Mouse (Mus musculus): ENCODE data around the gene Tpm3.

Gene Tpm3

DNA sequence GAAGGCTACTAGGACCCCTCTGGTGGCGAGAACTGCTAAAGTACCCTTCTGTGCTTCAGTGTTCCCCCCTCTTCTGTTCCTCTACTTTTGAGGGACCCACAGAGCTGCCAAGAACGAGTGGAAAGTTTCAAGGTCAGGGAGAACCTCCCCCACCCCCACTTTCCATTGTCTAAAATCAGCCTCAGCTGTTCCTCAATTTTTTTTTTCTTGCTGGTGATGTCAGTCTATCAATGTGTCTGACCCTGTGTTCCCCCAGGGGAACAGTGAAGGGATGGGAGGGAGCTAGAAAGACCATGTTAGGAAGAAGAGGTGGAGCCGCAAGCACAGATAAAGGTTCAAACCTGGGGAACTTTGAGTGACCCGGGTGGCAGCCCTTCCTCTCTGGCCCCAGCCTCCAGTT, at the start of gene Tpm3:
Tpm3 (plus strand) TSS at position 356 of the 400 bp plus-strand sequence.
- no peak for DNase-seq (ENCODE audit: low spot score in 2 of 2)

DNA sequence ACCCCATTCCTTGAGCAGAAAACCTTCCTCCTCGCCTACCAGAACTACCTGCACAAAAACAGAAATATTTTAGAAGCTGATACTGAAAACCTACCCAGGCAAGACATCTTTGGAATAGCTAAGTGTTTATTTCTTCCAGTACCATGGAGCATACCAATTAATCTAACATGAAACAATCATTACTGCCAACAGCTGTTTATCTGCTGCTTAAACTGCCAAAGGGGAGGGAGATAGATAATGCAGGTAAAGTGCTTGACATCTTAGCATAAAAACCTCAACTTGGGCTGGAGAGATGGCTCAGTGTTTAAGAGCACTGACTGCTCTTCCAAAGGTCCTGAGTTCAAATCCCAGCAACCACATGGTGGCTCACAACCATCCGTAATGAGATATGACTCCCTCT, 37.8 kb upstream of the Tpm3 start:
- no peak for DNase-seq (ENCODE audit: low spot score in 2 of 2)

DNA sequence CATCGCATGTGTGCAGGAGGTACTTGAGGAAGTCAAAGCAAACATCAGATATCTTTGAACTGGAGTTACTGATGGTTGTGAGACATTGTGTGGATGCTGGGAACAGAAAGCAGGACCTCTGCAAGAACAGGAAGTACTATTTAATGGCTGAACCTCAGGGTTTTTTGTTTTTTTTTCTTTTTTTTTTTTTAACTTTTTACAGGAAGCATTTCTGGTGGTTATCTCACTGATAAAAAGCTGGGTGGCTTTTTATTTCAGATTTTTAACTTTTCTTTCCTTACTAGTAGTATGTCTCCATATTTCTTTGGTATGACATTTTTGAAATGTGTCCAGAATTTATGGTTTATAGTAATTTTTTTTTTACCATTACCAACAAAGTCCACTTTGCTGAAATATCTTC, 36.2 kb upstream of the Tpm3 start:
- no peak for DNase-seq (ENCODE audit: low spot score in 2 of 2)

DNA sequence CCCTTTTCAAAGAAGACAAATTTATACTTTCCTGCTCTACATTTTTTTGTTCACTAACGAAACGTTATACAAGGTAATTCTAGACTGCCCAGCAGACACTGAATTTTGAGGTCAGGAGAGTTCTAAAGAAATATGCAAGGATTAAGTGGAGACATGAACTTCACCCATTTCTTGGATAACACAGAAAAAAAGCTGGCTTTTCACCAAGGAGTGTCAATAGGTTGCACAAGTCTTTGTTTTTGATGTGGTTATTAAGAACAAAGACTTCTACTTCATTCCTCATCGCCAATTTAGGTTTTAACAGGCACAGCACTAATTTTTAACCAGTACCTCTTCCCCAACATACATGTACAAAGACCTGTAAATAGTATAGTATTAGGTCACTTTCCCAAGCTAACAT, 22.8 kb upstream of the Tpm3 start:
- DNase-seq (ENCODE audit: low spot score in 2 of 2), result no peak

DNA sequence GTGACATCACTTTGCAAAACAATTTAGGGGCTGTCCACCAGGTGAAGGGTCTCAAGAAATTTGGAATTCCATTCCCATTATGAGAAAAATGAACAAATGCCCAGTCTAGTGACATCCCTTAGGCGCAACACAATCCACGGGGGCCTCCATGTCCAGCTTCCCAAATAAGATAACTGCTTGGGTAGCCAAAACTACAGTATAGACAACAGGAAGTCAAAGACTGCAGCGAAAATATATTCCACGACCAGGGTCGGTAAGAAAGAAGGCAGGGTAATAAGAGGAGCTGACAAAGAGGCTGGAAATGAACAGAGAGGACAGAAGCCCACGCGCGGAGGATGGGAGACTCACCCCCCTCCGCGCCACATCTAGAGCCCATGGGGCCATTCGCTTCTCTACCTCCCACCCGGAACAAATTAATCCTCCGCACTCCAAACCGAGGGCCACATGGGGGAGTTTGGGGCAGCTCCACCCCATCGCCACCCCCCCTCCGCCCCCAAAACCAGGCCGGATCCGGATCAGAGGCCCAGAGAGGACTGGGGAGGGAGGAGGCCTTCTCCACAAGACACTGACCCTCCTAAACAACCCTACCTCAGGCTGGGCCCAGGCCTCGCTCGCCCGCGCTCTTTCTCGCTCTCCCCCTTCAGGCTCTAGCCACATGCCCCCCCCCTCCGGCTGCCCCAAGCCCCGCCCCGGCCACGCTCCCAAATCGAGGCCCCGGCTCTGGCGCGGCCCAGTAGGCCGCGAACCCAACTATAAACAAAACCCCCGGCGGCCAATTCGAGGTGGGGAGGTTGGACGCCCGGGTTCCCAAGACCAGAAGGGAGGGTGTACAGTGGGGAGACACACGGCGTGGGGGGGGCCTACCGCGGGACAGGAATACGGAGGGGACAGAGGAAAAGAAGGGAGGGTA, 20.8 kb upstream of the Tpm3 start, which contains the start of gene 4933434E20Rik:
4933434E20Rik (plus strand) TSS at position 196 of the 910 bp plus-strand sequence.
- peak; percentile 26 to 49 for DNase-seq (ENCODE audit: low spot score in 2 of 2)

DNA sequence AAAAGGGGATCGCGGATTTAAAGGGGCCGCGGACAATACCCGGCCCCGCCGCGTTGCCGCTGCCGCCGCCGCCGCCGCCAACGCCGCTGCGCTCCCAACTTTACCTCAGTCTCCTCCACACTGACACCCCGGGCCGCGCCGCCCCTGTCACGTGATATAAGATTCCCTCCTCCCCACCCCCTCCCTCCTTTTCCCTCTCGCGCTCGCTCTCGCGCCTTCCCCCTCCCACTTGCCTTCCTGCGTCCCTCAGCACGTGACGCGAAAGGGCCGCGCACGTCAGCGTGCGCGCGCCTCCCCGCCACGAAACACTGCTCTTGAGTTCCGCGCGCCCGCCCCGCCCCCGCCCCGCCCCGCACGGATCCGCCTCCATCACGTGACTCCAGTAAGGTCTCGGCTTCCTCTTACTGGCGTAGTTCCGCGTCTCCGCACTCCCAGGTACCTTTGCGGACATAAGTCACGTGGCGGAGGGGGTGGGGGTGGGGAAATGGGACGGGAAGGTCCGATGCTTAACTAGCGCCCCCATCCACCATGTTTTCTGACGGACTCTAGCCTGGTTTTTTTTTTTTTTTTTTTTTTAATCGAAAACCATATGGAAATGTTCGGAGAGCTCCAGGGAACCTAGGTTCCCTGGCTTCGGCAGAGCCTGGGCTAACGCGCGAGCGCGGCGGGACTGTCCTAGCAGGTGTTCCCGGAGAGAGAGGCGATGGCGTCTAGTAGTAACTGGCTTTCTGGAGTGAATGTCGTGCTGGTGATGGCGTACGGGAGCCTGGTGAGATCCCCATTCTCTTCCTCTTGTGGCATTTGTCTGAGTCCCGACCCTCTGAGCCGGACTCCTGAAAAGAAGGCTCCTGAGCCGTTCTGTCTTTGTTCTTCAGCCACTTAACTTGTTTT, 19.9 kb upstream of the Tpm3 start, which contains the start of gene Ubap2l:
Ubap2l (minus strand) TSS at position 278 of the 891 bp plus-strand sequence.
- DNase-seq (ENCODE audit: low spot score in 2 of 2), result peak; percentile 81 to 92

DNA sequence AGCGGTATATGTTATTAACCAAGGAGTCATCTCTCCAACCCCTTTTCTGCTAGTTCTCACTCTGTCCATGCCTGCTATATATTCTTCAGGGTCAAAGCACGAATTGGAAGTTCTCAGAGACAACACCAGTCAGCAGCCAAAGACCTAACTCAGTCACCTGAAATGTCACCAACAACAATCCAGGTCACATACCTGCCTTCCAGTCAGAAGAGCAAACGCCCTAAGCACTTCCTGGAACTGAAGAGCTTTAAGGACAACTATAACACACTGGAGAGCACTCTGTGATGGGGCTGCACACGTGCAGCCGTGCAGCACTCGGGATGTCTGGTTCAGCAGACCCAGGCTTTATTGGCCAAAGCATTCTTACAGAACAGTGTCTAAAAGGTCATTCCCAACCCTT, 10.9 kb upstream of the Tpm3 start:
- DNase-seq (ENCODE audit: low spot score in 2 of 2), result no peak

DNA sequence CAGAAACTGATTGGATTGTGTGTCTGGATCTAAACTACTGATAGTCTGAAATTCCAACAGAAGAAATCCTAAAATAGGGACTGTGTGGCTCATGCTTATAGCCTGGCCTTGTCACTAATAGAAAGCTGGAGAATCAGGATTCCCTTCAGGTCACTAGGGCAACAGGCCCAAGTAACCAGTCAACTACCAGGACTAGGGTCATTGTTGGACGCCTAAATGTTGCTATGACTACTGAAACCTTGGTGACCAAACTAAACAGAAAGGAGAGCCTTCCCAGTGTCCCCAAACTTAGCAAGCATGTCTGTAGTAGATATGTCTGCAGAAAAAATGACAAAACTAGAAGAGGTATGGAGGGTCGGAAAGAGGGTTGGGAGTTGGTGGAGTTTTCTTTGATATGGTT, 9.9 kb upstream of the Tpm3 start:
- DNase-seq (ENCODE audit: low spot score in 2 of 2), result no peak

DNA sequence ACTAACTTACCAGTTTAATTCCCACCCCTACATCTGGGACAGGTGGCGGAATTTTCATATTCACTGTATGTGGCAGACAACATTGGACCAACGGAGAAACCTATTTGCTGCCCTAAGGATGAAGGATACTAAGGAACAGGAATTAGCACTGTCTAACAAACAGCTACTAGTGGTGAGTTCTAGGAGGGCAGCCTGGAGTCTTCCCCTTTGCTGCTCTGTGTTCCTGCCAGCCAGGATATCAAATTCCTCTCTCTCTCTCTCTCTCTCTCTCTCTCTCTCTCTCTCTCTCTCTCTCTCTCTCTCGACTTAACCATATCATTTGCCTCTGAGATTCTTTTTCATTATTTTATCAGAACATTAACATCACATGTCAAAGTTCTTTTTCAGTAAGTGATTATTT, 8.1 kb upstream of the Tpm3 start:
- no peak for DNase-seq (ENCODE audit: low spot score in 2 of 2)

DNA sequence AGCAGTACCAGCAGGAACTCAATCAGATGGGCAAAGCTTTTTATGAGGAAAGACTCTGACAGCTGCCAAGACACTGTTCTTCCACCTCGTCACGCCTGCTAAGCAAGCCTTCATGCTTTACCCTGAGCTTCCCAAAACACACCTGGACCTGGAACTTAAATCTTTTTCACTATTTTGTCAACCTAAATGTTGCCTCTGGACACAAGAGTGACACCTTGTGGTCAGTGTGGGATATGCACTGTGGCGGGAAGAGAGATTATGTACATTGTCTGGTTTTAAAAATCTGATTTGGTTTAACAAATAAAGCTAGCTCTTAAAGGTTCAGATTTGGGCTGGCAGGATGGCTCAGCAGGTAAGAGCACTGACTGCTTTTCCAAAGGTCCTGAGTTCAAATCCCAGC, 6.9 kb upstream of the Tpm3 start:
- peak in 1 of 2 experiments; percentile 33 for DNase-seq (ENCODE audit: low spot score in 2 of 2)

DNA sequence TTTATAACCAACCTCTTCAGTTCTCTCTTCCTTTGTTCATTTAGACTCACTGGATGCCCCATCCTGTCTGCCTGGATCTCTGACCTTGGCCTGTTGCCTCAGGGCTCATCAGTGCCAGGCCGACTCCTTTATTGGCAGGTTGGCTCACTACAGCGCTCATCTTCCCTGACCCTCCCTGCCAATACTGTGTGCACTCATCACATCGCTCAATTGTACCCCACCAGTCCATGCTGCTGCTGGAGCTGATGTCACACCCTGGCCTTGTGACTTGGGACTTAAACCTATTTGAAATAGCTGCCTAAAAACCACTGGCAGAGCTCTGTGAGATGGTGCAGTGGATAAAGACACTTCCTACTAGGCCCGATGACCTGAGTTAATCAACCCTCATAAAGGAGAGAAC, 4.6 kb upstream of the Tpm3 start:
- DNase-seq (ENCODE audit: low spot score in 2 of 2), result no peak

DNA sequence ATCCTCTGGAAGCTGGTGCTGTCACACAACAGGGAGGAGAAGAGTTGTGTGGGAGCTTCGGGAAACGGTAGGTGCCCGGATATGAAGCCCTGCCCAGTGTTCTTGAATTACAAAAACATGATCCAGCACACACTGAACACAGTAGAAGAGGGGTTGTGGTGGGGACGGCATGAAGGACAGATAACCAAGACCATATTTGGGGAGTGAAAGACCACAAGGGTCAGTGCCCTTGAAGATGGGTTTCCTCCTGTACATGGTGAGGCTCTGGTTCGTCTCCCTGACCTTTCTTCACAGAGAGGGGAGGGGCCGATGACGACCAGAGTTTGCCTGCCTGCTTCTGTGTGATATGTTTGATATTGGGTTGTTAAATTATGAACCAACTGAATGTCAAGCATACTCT, 2.8 kb upstream of the Tpm3 start:
- DNase-seq (ENCODE audit: low spot score in 2 of 2), result no peak

DNA sequence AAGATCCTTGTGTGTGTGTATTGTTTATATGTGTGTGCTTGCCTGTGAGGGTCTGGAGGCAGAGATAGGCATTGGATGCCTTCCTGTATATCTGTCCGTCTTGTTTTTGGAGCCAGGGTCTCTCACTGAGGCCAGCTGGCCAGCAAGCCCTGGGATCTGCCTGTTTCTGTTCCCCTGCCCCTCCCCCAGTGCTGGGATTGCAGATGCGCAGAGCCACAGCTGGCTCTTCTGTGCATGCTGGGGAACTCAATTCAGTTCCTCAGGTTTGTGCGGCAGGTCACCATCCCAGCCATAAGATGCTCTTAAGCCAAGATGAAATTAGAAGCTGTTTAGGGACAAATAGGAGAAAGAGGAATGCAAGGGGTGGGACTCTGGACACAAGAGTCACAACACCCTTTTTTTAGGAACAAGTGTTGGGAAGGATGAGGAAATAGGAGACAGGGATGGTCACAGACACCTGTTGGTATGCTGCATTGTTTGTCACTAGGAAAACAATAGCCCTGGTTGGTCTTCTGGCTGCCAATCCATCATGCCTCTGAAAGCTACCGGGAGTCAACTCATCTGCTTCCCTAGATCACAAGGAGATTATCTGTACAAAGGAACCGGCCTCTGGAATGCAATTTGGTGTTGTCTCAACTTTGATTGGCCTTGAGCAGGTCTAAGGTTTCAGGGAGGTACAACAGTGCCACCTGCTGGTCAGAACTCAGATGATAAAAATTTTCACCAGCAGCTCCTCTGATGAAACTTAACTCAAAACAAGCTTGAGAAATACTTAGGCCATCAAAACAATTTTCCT, 4.7 kb downstream of the Tpm3 start:
- peak; percentile 74 to 79 for DNase-seq (ENCODE audit: low spot score in 2 of 2)

DNA sequence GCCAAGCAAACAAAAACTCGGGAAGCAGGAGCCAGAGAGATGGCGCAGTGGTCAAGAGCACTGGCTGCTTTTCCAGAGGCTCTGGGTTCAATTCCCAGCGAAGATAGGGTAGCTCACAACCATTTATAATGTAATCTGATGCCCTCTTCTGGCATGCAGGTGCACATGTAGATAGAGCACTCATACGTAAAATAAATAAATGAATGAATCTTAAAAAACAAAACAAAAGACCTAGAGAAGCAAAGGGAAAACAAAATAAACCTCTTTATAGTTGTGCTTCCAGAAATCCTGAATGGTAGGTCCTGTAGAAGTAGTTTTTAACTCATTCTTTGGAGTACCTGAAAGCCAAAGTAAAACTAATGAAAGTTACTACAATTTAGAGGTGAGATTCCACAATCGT, 5.8 kb downstream of the Tpm3 start:
- no peak for DNase-seq (ENCODE audit: low spot score in 2 of 2)

DNA sequence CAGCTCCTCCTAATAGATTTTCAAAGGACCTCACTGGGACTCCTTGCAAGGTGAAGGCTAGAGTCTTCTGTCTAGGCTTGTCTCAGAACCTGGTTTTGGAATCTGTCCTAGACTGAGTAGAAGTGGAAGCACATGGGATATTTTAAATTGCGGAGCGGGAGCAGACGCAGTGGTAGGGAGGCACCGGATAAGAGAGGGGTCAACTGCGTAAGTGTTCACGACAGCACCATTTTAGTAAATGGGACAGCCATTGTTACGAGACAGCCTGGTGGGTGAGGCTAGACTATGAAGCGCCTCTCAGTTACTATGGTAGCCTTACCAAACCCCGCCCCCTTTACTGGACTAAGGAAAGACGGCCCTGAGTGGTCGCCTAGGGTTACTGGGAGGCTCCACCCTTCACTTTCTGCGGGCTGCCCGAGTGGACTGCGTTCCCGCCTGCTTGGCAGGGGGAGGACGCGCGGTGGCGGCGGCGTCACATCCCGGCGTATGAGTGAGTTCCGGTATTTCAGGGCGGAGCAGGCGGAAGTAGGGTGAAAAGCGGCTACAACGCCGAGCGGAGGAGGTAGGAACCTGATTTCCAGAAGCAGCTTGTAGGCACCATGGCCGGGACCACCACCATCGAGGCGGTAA, 6.8 kb downstream of the Tpm3 start:
- DNase-seq (ENCODE audit: low spot score in 2 of 2), result peak; percentile 89 to 94

DNA sequence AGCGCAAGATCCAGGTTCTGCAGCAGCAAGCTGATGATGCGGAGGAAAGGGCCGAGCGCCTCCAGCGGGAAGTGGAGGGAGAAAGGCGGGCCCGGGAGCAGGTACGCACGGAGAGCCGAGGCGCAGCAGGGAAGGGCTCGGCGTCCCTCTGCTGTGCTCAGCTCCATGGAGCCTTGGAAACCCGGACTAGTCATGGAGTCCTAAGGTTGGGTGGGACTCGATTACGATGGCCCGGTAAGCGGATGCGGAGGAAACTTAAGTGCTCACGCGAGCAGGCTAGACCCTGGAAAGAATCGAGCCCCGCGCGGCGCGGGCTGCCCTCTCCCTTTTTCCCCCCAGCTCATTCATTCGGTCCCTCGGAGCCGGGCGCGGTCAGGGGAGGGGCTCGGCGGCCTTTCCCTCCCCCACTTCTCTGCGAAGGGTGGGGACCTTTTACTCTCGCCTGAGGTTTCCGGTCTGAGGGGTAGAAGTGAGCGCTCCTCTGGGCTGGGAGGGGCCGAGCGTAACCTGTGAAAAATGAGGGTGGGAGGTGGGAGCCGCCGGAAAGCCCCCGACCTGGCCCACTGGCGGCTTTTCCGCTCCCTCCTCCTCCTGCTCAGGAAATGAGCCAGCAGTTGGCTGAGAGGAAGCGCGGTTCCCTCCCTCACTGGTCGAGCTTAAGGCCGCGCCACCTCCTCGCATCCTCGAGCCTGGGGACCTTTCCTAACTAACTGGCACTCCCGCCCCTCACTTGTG, 7.5 kb downstream of the Tpm3 start:
- DNase-seq (ENCODE audit: low spot score in 2 of 2), result peak; percentile 62 to 75

DNA sequence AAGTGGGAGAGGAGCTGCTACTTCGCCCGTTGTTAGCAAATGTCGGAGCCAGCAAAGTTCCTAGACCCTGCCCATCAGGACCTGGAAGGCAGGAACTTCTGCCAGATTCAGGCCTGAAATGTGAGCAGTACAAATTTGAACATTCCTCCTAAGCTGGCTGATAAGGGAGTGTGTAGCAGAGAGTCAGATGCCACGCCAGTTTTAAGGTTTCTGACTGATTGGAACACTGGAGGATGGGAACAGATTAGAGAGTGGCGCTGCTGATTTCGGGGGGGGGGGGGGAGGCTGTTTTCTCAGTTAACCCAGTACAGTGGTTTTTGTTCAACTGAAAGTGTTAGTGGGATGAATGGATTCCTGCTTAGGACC, 8.0 kb downstream of the Tpm3 start:
- no peak for DNase-seq (ENCODE audit: low spot score in 2 of 2)

DNA sequence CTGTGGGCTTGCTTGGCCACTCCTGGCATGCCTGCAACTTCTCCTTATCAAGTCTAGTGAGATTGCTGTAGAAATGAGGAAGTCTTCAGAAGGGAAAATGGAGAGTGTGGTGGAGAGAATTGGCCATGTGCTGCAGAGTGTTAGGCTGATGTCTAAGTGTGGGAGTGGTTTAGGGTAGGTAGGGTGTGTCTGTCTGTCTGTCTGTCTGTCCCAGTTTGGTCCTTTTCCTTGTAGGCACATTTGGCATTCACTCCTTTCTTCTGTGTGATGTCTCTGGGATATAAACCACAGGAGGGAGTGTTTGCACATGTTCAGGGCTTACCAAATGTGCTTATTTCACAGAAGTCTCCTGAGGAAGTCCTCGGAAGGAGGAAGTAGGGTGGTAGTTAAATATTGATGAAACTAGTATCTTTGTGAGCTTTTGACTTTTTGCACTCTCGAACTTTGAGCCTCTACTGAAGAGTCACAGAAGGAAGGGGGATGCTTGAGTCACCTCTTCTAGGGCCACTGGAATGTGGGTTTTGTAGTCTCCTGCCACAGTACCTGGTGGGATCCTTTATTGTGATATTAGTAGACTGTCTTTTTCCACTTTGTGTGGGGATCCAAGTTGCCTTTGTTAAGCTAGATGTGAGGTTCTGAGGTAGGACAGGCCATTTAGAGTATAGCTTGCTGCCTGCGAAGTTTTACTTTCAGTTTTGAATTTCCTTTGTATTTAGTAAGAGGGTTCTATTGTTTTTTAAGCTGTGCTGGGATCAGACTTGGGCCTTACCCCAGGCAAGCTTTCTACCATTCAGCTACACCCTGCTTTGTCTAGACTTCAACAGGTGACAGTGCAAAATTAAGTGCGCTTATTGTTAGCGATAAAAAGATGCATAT, 9.2 kb downstream of the Tpm3 start:
- no peak for DNase-seq (ENCODE audit: low spot score in 2 of 2)

DNA sequence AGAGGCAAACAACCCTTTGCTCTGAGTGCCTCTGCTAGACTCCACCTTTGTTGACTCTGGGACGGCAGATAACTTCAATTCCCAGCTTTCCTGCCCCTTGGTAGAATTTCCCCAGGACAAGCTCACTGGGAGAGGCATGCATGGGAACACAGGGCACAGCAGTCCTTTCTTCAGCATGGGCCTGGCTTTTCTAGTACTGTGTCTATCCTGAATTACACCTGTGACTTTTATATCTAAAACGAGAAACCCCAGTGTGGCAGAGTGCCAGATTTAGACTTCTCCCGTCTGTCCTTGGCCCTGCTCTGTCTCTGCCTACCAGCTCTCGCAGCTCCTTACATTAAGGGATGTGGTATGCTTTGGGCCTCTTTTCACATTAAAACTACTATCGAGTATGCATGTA, 10.6 kb downstream of the Tpm3 start:
- DNase-seq (ENCODE audit: low spot score in 2 of 2), result peak in 1 of 2 experiments; percentile 12

Measured in urinary bladder, postnatal 36 days (tissue).